Mouse (Mus musculus) liver, embryonic 14.5 days (tissue): ENCODE measurements at regions not wholly inside any gene's neighbourhood (a gene's known extent, or its start where the extent isn't known, plus 50 kb on each side); places are given as distances from the start of the nearest gene placed in this dataset.

Experiments
- ATAC-seq: fragments of 200-750 bp; cut with Nextera tagmentation; 2 replicates; pipeline ENCODE4 v1.8.0; 2017; ENCODE audit warnings: moderate number of reproducible peaks, mild to moderate bottlenecking, moderate library complexity; ENCODE audit not compliant: insufficient read depth
- DNase-seq, 3 experiments: peaks; one replicate each; pipeline ENCODE4 v3.0.0-alpha.2; 2012 to 2013; ENCODE audit warnings: low read depth in 3 of 3, low spot score in 3 of 3
- H3K27ac ChIP-seq: fragments of 300-500 bp; sonication (generic); 2 replicates; pipeline ENCODE4 v1.5.1; 2014; ENCODE audit warnings: moderate library complexity, mild to moderate bottlenecking, control low read depth, inconsistent platforms
- H3K27me3 ChIP-seq: fragments of 300-500 bp; sonication (generic); 2 replicates; pipeline ENCODE4 v1.6.1; 2014; ENCODE audit warnings: mild to moderate bottlenecking, low read length, moderate library complexity; ENCODE audit not compliant: control insufficient read depth, insufficient read depth
- H3K36me3 ChIP-seq: fragments of 300-500 bp; sonication (generic); replicated peaks from 2 replicates; pipeline ENCODE4 v1.6.1; 2014; ENCODE audit warnings: low read depth; ENCODE audit not compliant: control insufficient read depth, insufficient read depth
- H3K4me1 ChIP-seq, 2 experiments: fragments of 200-500 bp in 1 of 2; fragments of 300-500 bp in 1 of 2; sonication (generic) in 1 of 2; replicated peaks; 2 replicates each; pipeline ENCODE4 v1.6.1; 2012 to 2014; ENCODE audit warnings: antibody characterized with exemption in 1 of 2, inconsistent platforms in 1 of 2, low read length in 1 of 2; ENCODE audit not compliant: control insufficient read depth in 2 of 2, insufficient read depth in 2 of 2
- H3K4me2 ChIP-seq: fragments of 300-500 bp; sonication (generic); 2 replicates; pipeline ENCODE4 v1.6.1; 2014; ENCODE audit warnings: low read depth, mild to moderate bottlenecking, control low read depth, moderate library complexity
- H3K4me3 ChIP-seq, 2 experiments: fragments of 200-500 bp in 1 of 2; fragments of 300-500 bp in 1 of 2; sonication (generic) in 1 of 2; 2 replicates each; pipeline ENCODE4 v1.5.1; 2012 to 2014; ENCODE audit warnings: low read depth in 2 of 2, low read length in 2 of 2, mild to moderate bottlenecking in 2 of 2, control low read depth in 1 of 2, inconsistent platforms in 1 of 2, moderate library complexity in 1 of 2; ENCODE audit not compliant: insufficient read depth in 1 of 2
- H3K9ac ChIP-seq: fragments of 300-500 bp; sonication (generic); replicated peaks from 2 replicates; pipeline ENCODE4 v1.6.1; 2014; ENCODE audit warnings: mild to moderate bottlenecking, control low read depth, moderate library complexity
- H3K9me3 ChIP-seq: fragments of 300-500 bp; sonication (generic); 2 replicates; pipeline ENCODE4 v1.6.1; 2016; ENCODE audit warnings: low read length, mixed read lengths; ENCODE audit not compliant: control insufficient read depth
- CTCF ChIP-seq: IDR thresholded peaks from 2 replicates; pipeline ENCODE4 v1.5.1; 2016; ENCODE audit warnings: antibody characterized with exemption, low read depth, control low read depth
- EP300 ChIP-seq: IDR thresholded peaks from 2 replicates; pipeline ENCODE4 v1.6.1; 2016; ENCODE audit warnings: antibody characterized with exemption, low read depth
- WGBS: fragments of 180-500 bp; shearing (Covaris S2); extraction: QIAGEN DNeasy Blood & Tissue Kit; methylation state at CpG from one replicate; pipeline ENCODE4 v1.1.7; 2014; ENCODE audit not compliant: insufficient replicate concordance; 5-methylcytosine and 5-hydroxymethylcytosine counted together

DNA sequence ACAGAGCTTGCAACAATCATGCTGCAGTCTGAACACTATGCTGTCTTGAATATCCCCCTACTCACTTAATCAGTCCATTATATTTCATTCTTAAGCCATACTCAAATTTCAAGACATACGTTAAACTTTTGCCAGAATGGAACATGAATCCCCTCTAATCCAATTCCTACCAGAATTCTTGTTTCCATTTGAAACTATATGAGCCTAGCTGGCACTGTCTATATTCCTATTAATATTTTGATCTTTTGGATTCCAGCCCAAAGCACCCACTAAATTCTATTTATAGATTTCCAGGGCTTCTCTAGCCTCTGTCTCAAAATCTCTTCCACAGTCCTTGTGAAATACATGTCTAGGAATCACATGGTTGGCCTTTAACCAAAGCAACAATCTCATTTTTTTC is 528.9 kb upstream of the Id2 start:
- TF ChIP-seq EP300 (no peak), CTCF (no peak)
- Histone ChIP-seq H3K27ac (no peak overlapping the region), H3K9ac (no peak overlapping the region), H3K4me1 (no peaks in the 10 kb centered on the region), H3K4me3 (no peak overlapping the region), H3K4me2 (no peak overlapping the region), H3K9me3 (no peaks in the 10 kb centered on the region), H3K36me3 (no peaks in the 10 kb centered on the region), H3K27me3 (no peaks in the 10 kb centered on the region)
- WGBS = 55% methylated on average over 1 of the region's 1 CpGs
- DNase-seq (no peak), ATAC-seq (no peak)

DNA sequence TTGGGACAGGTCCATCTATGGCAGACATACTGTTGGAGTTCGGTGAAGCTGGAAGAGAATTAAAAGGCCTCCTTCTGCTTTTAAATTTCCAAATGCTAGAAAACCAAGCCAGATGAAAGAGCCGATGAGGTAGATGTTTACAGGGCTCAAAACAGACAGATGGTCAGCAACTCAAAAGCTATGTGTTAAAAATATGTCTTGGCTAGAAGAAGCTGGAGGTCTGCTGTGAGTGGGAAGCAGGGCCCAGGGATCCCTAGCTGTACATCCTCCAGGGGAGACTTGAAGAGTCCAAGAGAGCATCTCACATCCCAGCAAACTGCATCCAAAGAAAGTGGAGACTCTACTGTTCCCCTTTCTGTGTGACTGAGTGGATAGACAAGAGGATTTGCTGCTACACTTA is 526.5 kb upstream of the Id2 start:
- TF ChIP-seq EP300 (no peak), CTCF (no peak)
- no peaks in the 10 kb centered on the region for H3K9me3 ChIP-seq
- WGBS = 67% methylated on average over 2 of the region's 2 CpGs
- H3K4me1 ChIP-seq = no peaks in the 10 kb centered on the region
- H3K36me3 ChIP-seq = no peaks in the 10 kb centered on the region
- no peak overlapping the region for H3K27ac ChIP-seq
- DNase-seq = no peak
- no peak overlapping the region for H3K4me3 ChIP-seq
- H3K27me3 ChIP-seq = no peaks in the 10 kb centered on the region
- ATAC-seq = no peak
- no peak overlapping the region for H3K4me2 ChIP-seq
- H3K9ac ChIP-seq = no peak overlapping the region

DNA sequence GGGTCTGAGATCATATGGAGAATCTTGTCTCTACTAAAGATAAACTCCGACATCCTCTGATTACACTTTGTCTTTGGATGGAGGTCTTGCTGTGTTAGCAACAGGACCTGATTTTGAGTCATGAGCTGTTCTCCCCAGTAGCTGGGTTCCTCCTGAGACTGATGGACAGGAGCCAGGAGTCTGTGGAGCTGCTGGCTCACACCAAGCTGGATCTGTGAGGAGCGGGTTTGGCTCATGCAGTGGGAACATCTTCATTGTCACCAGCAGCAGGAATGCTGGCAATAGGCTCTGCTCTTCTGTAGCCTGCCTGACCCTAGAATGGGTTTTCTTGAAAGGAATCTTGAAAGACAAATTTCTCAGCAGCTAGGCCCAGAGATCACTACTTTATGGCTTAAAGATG is 524.2 kb upstream of the Id2 start:
- Histone ChIP-seq H3K9me3 (no peaks in the 10 kb centered on the region), H3K27me3 (no peaks in the 10 kb centered on the region), H3K4me2 (no peak overlapping the region), H3K27ac (no peak overlapping the region), H3K4me3 (no peak overlapping the region), H3K9ac (no peak overlapping the region), H3K36me3 (no peaks in the 10 kb centered on the region), H3K4me1 (no peaks in the 10 kb centered on the region)
- DNase-seq (no peak), ATAC-seq (no peak)
- 59% methylated on average over 2 of the region's 2 CpGs for WGBS
- no peak for TF ChIP-seq EP300
- no peak for TF ChIP-seq CTCF

DNA sequence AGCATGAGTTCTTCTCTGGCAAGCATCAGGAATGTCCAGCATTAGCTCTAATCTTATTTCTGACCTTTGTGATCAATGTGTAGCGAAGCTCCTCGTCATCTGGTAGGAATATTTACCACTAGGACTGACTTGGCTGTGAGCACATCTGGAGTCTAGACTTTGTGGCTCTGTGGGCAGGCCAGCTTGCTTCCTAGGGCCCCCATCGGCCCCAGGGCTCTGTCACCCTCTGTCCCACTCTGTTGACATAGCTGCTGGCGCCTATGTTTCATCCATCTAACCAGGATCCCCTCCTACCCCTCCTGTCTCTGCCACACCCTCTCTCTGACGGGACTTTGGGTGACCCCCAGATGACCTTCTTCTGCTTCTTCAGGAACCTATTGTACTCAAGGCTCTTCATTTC is 520.6 kb upstream of the Id2 start:
- Histone ChIP-seq H3K36me3 (no peaks in the 10 kb centered on the region), H3K9ac (no peak overlapping the region), H3K9me3 (no peaks in the 10 kb centered on the region), H3K27me3 (no peaks in the 10 kb centered on the region), H3K4me1 (no peaks in the 10 kb centered on the region), H3K27ac (no peak overlapping the region), H3K4me2 (no peak overlapping the region), H3K4me3 (no peak overlapping the region)
- 33% methylated on average over 5 of the region's 5 CpGs for WGBS
- DNase-seq (no peak), ATAC-seq (no peak)
- no peak for TF ChIP-seq CTCF
- TF ChIP-seq EP300 = no peak

DNA sequence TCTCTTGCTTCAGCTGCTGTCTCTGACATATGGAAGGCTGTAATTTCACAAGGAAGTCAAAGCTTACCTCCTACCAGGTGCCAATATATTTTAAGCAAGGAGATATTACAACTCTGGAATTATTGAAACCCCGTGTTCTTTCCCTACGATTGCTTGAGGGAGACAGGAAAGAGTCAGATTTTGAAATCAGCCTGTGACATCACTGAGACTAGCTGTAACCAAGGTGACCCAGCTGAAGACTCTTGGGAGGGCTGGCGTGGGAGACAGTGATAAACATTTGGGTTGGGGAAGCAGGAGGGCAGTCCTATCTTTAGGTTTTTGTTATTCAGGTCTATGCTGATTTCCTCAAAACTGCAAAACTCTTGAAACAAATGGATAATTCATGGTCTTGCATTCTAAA is 518.4 kb upstream of the Id2 start:
- Histone ChIP-seq H3K4me3 (no peak overlapping the region), H3K9me3 (no peaks in the 10 kb centered on the region), H3K27me3 (no peaks in the 10 kb centered on the region), H3K36me3 (no peaks in the 10 kb centered on the region), H3K9ac (no peak overlapping the region), H3K27ac (no peak overlapping the region), H3K4me2 (no peak overlapping the region), H3K4me1 (no peaks in the 10 kb centered on the region)
- ATAC-seq (no peak), DNase-seq (no peak)
- TF ChIP-seq EP300 (no peak), CTCF (no peak)
- 30% methylated on average over 3 of the region's 3 CpGs for WGBS

DNA sequence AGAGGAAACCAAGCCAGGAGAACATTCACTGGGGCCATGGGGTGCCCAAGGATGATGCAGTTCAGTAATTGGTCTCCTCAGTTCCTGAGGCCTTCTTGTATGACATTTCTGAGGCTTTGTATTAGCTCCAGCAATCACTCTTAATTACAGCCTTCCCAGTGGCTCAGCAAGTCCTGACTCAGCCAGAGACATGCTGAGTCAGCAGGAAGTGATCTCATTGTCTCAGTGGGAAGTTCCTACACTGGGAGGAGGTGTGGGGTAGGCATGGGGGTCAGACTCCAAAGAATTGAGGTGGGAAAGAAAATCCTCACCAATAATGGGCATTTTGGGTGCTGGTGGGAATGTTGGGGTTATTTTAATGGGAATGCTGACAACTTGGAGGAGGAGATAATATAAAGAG is 516.5 kb upstream of the Id2 start:
- Histone ChIP-seq H3K4me2 (no peak overlapping the region), H3K9ac (no peak overlapping the region), H3K27me3 (no peaks in the 10 kb centered on the region), H3K36me3 (no peaks in the 10 kb centered on the region), H3K4me1 (no peaks in the 10 kb centered on the region), H3K27ac (no peak overlapping the region), H3K4me3 (no peak overlapping the region), H3K9me3 (no peaks in the 10 kb centered on the region)
- TF ChIP-seq EP300 (no peak), CTCF (no peak)
- DNase-seq (no peak), ATAC-seq (no peak)
